Mouse (Mus musculus): ENCODE results near the gene Adar. TPM values are rescaled to one million over a fixed set of nuclear protein-coding genes. Genes with fewer than 3 reads are reported as not detected.
A peak's percentile ranks its signal among the peaks of the same experiment; 100 is the strongest.

The Adar gene
- total RNA-seq (2021), result 1 to 10 TPM; 3.2 to 3.3 TPM
- long read RNA-seq, experiment 1, partial matches to known transcripts, result 1 of 4 reads
- long read RNA-seq, experiment 1, other reads (novel, unspliced or antisense), result 3 of 4 reads
- long read RNA-seq, experiment 2, partial matches to known transcripts, result 0 of 7 reads
- long read RNA-seq, experiment 2, other reads (novel, unspliced or antisense), result 7 of 7 reads

GRCm38 (mm10) chr3:89714359-89715206 lies at the start of gene Adar:
Adar (plus strand) TSS chr3:89715022.
- intact Hi-C loops (cut with DNase I), result loop anchor here (5.0 kb wide), 1 partner anchor 58 kb away; the partner anchor contains the start of gene Ube2q1
- DNase-seq, result peak; percentile 23 to 26

DNA sequence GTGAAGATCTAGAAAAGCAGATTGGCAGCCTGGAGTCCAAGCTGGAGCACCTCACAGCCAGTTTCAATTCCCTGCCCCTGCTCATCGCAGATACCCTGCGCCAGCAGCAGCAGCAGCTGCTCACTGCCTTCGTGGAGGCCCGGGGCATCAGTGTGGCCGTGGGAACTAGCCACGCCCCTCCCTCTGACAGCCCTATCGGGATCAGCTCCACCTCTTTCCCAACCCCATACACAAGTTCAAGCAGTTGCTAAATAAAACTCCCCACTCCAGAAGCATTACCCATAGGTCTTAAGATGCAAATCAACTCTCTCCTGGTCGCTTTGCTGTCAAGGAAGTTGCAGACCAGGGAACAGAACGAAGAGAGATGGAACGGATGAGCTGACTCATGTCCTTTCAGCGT lies 47.7 kb upstream of the Adar start:
- intact Hi-C loops (cut with DNase I), result no loop called here
- DNase-seq, result no peak

DNA sequence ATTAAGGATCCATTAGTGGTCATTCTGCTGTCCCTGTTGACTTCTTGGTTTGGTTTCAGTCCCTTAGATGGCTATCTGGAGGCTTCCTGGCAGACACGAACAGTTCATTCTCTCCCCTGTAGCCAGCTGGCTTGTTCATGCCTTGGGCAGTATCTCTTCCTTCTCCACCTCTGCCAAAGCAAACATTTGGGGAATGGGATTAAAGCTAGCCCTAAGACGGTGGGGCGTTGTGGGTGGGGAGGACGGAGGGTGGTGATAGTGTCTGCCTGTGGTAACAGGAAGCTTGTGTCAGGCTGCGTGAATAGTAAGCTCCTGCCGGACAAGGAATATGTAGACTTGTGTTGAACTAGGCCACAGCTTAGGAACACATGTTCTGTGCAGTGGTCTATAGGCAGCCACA lies 43.5 kb upstream of the Adar start:
- no peak for DNase-seq
- intact Hi-C loops (cut with DNase I), result no loop called here

GRCm38 (mm10) chr3:89672573-89673317 lies 42.1 kb upstream of the Adar start:
- intact Hi-C loops (cut with DNase I), result no loop called here
- no peak for DNase-seq

DNA sequence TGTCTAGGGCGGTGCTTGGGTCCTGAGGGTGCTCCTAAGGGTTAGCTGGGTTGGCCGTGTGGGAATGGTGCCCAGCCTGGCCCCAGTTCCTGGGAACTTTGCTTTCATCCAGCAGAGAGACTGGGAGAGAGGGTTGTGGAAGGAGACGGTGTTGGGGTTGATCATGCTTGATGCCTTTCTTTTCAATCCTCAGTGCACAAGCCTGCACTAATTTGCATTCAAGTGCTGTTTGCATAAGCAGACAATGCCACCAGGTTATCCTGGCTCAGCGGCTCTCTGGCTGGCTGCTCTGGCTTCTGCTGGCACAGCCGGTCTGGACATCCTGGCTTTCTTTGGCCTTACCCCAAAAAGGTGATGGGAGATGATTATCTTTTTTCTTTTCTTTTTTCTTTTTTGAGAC lies 37.2 kb upstream of the Adar start:
- DNase-seq, result no peak
- intact Hi-C loops (cut with DNase I), result no loop called here

DNA sequence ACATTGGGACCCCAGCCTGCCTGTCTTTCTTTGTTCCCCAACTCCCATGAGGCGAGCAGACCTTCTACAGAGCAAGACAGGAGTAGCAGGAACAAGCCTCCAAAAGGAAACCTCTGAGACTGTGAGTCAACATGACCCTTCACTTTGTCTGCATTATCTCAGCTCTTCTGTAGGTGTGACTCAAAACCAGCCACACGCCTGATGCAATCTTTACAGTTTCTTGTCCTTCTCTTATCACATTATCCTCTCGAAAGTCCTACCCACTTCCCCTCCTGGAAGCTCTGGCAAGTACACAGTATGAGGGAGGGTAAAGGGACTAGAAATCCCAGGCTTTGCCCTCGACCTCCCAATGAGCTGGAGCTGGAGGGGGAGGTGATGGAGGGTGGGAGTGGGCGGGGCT lies 28.8 kb upstream of the Adar start:
- no peak for DNase-seq
- intact Hi-C loops (cut with DNase I), result loop anchor here (10.0 kb wide), 1 partner anchor 341 kb away; the partner anchor contains the start of gene Adam15

- intact Hi-C loops (cut with DNase I), result loop anchor here (2.0 to 10.0 kb wide), 2 partner anchors 176 to 344 kb away; partner anchors contain the start of gene Adam15
- DNase-seq, result peak; percentile 72 to 74
Observed at GRCm38 (mm10) chr3:89688694-89689581, 25.9 kb upstream of the Adar start.

DNA sequence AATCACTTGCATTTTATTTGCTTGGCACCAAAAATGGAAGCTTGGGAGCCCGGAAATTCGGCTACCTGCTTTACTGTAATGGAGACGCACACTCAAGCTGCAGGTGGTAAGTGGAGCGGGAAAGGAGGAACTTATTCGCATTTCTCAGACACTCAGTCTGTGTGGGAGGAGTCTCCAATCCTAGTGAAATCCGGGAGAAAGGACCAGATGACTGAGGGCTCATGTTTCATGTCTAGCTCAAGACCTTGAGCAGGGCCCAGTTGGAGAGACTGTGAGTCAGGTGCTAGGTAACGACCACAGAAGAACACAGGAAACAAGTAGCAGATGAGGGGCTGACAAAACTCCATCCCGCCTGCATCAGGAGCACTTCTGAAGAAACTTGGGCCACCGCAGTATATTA lies 23.0 kb upstream of the Adar start:
- intact Hi-C loops (cut with DNase I), result loop anchor here (10.0 kb wide), 1 partner anchor 327 kb away; the partner anchor contains the start of genes Dcst1 and Dcst2
- no peak for DNase-seq

GRCm38 (mm10) chr3:89696152-89696821 lies 18.5 kb upstream of the Adar start:
- intact Hi-C loops (cut with DNase I), result loop anchor here (10.0 kb wide), 1 partner anchor 331 kb away; the partner anchor contains the start of genes Dcst1 and Dcst2
- no peak for DNase-seq

DNA sequence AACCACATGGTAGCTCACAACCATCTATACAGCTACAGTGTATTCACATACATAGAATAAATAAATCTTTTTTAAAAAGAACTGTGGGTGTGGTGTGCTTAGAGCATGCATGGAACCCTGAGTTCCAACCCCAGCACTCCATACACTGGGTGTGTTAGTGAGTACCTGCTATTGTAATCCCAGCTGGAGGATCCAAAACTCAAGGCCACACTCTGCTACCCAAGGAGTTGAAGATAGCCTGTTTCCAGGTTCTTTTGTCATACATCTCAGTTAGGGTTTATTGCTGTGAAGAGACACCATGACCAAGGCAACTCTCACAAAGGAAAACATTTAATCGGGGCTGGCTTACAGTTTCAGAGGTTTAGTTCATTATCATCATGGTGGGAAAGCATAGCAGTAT lies 15.9 kb upstream of the Adar start:
- no peak for DNase-seq
- intact Hi-C loops (cut with DNase I), result loop anchor here (10.0 kb wide), 1 partner anchor 334 kb away; the partner anchor contains the start of genes Dcst1 and Dcst2

DNA sequence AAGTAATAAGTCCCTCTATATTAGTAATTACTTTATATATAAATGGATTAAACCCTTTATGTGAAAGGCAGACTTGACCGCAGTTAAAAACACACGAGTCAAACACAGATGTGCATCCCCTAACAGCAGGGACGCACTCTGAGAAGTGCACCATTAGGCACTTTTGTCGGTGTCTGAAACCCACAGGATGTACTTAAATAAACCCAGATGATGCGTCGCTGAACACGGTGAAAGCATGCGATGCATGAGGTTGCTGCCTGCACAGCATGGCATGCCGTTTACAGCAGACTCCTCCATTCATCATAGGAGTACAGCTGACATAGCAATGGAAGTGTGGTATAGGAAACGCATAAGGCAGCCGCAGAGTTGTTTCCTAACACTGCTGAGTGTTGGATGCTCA lies 14.4 kb upstream of the Adar start:
- DNase-seq, result no peak
- intact Hi-C loops (cut with DNase I), result no loop called here

GRCm38 (mm10) chr3:89703596-89703995 lies 11.2 kb upstream of the Adar start:
- DNase-seq, result no peak
- intact Hi-C loops (cut with DNase I), result no loop called here

DNA sequence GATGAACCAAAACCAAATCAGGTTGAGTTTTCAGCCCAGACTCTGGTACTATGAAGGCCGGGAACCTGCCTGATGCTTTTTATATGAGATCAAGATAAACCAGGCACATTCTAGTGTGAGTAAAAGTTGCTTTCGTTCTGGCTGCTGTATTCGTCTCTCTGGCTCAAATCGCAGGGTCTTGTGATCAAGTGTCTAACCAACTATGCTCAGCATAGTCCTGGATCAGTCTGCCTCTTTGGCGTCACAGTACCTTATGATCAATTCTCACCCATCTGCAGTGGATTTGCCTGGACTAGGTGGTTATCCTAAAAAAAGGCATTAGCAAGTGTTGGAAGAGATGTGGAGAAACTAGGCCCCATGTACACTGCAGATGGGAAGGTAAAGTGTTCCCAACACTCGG lies 10.8 kb upstream of the Adar start:
- intact Hi-C loops (cut with DNase I), result no loop called here
- no peak for DNase-seq

GRCm38 (mm10) chr3:89715207-89715966 lies 565 bp downstream of the Adar start:
- intact Hi-C loops (cut with DNase I), result no loop called here
- DNase-seq, result peak; percentile 9 to 47

GRCm38 (mm10) chr3:89715967-89716256 lies 1.1 kb downstream of the Adar start:
- DNase-seq, result no peak
- intact Hi-C loops (cut with DNase I), result no loop called here

DNA sequence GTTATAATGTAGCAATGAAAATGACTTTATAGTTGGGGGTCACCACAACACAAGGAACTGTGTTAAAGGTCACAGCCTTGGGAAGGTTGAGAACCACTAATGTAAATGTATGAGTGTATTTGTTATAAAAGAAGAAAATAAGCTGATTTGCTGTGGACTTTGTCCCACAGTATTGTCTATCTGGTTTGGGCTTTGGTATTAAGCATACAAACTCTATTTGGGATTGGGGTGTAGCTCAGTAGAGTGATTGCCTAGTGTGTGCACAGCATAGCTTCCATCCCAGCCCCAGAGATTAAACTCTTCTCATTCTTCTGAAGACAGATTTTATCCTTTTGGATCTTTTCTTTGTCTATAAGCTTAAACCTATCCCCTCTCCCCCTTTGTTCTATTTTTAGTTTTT lies 7.2 kb downstream of the Adar start:
- DNase-seq, result no peak
- intact Hi-C loops (cut with DNase I), result no loop called here

GRCm38 (mm10) chr3:89723400-89724084 lies 8.7 kb downstream of the Adar start:
- no peak for DNase-seq
- intact Hi-C loops (cut with DNase I), result no loop called here

GRCm38 (mm10) chr3:89727028-89727427 lies 12.2 kb downstream of the Adar start:
- DNase-seq, result no peak
- intact Hi-C loops (cut with DNase I), result no loop called here

Data from gastrocnemius, postnatal 36 days (tissue).